Mouse (Mus musculus) thymus, adult 18-20 months (tissue): ENCODE data around the gene Mphosph6.

Experiments
- DNase-seq, 2 experiments: peaks; one replicate each; pipeline ENCODE4 v3.0.0; 2022; ENCODE audit warnings: mixed read lengths in 2 of 2

Mphosph6 gene

GRCm38 (mm10) chr8:117801443-117802298 is at the start of gene Mphosph6:
Gene Mphosph6, minus strand, starts transcription at chr8:117801943.
- DNase-seq: peak; percentile 93

- no peak for DNase-seq
These were observed 48.7 kb upstream of the Mphosph6 start for GRCm38 (mm10) chr8:117850420-117850819.

GRCm38 (mm10) chr8:117847865-117848264 is 46.1 kb upstream of the Mphosph6 start:
- DNase-seq: no peak

GRCm38 (mm10) chr8:117843694-117844093 is 42.0 kb upstream of the Mphosph6 start:
- DNase-seq: no peak

GRCm38 (mm10) chr8:117813524-117813923 is 11.8 kb upstream of the Mphosph6 start:
- no peak for DNase-seq

- DNase-seq: no peak
These were observed 8.9 kb upstream of the Mphosph6 start for GRCm38 (mm10) chr8:117810676-117811075.

GRCm38 (mm10) chr8:117805419-117805818 is 3.7 kb upstream of the Mphosph6 start:
- DNase-seq: no peak

- no peak for DNase-seq
These were observed 551 bp upstream of the Mphosph6 start for GRCm38 (mm10) chr8:117802299-117802689.

- DNase-seq: no peak
These were observed 3.7 kb downstream of the Mphosph6 start for GRCm38 (mm10) chr8:117798066-117798465.

GRCm38 (mm10) chr8:117796464-117796863 is 5.3 kb downstream of the Mphosph6 start:
- DNase-seq: no peak

GRCm38 (mm10) chr8:117794581-117794980 is 7.2 kb downstream of the Mphosph6 start:
- no peak for DNase-seq

GRCm38 (mm10) chr8:117792616-117793144 is 9.1 kb downstream of the Mphosph6 start:
- DNase-seq: no peak

- DNase-seq: no peak
These were observed 15.3 kb downstream of the Mphosph6 start for GRCm38 (mm10) chr8:117786428-117786827.

- DNase-seq: no peak
These were observed 18.7 kb downstream of the Mphosph6 start for GRCm38 (mm10) chr8:117783021-117783420.

- no peak for DNase-seq
These were observed 20.2 kb downstream of the Mphosph6 start for GRCm38 (mm10) chr8:117781375-117782129.

- no peak for DNase-seq
These were observed 22.4 kb downstream of the Mphosph6 start for GRCm38 (mm10) chr8:117779344-117779743.

- no peak for DNase-seq
These were observed 23.0 kb downstream of the Mphosph6 start for GRCm38 (mm10) chr8:117778531-117779322.

GRCm38 (mm10) chr8:117776075-117776474 is 25.7 kb downstream of the Mphosph6 start:
- no peak for DNase-seq

GRCm38 (mm10) chr8:117775626-117776025 is 26.1 kb downstream of the Mphosph6 start:
- no peak for DNase-seq

GRCm38 (mm10) chr8:117772597-117772996 is 29.1 kb downstream of the Mphosph6 start:
- DNase-seq: no peak

- no peak for DNase-seq
These were observed 29.6 kb downstream of the Mphosph6 start for GRCm38 (mm10) chr8:117772126-117772525.

- DNase-seq: no peak
These were observed 30.5 kb downstream of the Mphosph6 start for GRCm38 (mm10) chr8:117771115-117771836.
